Mouse (Mus musculus) layer of hippocampus, postnatal 14 days (tissue): ENCODE data around the gene Fos. TPM values are rescaled to one million over a fixed set of nuclear protein-coding genes. Genes with fewer than 3 reads are reported as not detected.
"Not testable (repeated sequence)": the region's sequence is repeated elsewhere in the genome, so short reads cannot be mapped to it uniquely, and the experiment has no call there.

Experiments used
- DNase-seq, 2 experiments: peaks; one replicate each; pipeline ENCODE4 v3.0.0; 2021 to 2022; ENCODE audit warnings: low spot score in 2 of 2, mixed read lengths in 1 of 2
- total RNA-seq, 2 experiments: library from RNA; stranded (reverse); gene quantifications; 2 replicates each; pipeline ENCODE4 v1.2.3; 2021

Gene Fos
- total RNA-seq, 2 experiments from 2014 or later, result 12.9 to 16.5 TPM

DNA sequence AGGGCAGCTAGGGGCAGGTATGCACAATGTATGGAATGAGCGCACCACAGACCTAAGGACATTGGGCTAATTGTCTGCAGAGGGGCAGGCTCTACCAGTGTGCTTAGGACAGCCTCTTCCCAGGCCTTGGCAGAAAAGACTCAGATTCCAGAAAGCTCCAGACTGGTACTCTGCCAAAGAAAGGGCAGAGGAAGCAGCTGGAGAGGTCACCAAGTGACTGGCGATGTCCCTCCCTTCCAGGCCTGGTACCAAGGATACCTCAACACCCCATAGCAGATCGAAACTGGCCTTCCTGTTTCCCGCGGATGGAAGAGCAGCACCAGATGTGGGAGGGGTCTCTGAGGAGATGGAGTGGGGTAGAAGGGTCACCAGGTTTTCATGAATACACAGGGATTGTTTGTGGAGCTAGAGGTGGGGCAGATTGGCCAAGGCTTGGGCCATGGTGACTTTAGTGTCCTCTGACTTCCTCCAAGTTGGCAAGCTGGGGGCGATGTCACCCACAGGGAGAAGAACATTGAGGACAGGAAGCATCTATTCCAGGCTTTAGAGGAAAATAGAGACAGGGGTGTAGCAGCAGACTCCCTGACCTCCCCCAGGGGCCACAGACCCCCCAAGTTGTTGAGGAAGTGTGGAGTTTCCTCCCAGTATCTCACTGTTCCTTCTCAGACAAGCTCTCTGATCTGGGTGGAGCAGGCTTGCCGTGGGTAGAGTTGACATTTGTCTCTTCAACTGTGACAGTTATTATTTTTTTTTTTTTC lies 49.1 kb downstream of the Fos start:
- no peak for DNase-seq

DNA sequence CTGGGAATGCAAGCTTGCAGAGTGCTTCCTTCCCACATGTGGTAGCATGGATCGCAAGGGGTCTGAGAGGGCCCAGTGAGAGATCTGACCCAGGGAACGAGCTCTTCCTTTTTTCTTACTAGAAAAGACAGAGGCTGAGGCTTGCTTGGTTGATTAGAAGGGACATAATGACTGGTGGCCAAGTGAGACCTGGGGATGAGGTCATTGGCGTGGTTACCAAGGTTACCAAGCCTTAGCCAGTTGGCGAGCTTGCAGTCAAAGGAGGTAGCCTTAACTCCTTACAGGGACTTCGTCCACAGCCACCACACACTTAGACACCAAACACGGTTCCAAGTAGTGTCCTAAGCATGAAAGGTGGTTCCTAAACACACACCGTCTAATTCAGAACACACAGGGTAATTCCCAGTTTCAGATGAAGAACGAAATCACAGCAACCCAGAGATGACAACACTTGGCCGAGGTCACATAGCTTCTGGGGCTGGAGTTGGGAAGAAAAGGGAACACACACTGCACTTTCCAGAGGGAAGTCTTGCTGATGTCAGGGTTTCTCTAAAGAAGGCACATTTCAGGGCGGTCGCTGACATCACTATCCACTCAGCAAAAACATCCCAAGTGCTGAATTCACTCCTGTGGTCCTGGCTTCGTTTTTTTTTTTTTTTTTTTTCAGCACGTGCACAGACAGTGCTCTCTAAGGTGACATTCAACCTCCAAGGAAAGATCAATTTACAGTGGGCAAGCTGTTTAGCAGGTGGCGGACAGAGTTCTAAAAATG lies 49.9 kb downstream of the Fos start:
- DNase-seq, result no peak

DNA sequence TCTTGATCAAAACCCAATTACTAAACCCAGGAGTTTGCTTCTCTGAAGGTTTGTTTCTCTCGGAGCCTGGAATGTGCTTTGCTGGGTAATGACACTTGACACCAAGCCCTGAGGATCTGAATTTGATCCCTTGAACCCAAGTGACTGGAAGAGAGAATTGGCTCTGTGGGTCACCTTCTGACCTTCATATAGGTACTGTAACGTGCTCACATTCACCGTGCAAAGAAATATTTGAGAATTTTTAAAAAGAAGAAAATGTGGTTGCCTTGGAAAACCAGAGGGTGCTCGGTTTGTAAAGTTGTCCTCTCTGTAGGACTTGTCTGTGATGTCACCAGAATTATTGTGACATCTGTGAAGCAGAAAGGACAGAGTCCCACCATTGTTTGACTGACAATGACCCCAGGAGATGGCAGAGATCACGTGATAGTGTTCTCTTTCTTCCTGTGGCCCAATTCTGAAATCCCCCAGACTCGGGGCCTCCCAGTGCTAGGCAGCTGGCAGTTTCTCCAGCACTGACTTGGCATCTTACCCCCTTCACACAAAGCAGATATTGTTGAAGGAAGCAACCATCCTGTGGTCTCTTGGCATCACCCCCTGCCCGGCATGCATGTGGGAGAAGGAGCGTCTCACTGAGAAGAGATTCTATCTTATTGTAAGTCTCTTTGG lies 50.6 kb downstream of the Fos start:
- DNase-seq, result peak in 1 of 2 experiments; percentile 31

DNA sequence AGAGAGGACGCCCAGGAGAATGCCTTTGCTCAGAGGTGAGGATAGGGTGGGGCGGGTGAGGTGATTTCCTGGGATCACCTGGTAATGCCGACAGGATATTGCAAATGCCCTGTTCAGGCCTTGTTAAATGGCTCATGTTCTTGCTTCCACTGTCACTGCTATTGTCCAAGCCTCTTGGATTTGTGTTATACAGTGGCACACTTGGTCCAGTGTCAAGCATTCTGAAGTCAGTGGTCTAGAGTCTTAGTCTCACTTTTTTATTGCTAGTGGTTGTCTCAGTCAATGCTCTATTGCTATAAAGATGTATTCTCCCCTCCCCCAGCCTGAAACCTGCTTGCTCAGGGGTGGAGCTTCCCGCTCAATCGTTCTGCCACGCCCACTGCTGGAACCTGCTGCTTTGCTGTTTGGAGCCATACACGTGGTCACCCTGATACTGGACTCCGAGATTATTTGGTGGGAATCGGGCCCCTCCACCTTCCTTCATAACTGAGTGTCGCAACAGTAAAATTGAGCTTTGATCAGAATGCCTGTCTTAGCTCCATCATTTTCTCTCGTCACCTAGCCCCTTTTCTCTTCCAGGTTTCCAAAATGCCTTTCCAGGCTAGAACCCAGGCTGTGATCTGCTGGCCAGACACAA lies 51.3 kb downstream of the Fos start:
- DNase-seq, result not testable (repeated sequence)

Other genes with a start within 250 kb of the Fos start
- 10 to 100 TPM; 15.4 to 15.8 TPM for gene Mlh3, start 203.3 kb upstream of the Fos start, total RNA-seq
- 10 to 100 TPM; 32.8 to 36.8 TPM for gene Acyp1, start 185.5 kb upstream of the Fos start, total RNA-seq
- 1 to 10 TPM in 1 of 2 experiments, under 1 TPM in 1; 0.88 to 1.2 TPM for gene Zc2hc1c, start 185.3 kb upstream of the Fos start, total RNA-seq
- gene Nek9, start 134.5 kb upstream of the Fos start, total RNA-seq, result 10 to 100 TPM; 29.4 to 29.6 TPM
- 100 to 1,000 TPM; 146 to 156 TPM for gene Tmed10, start 99.0 kb upstream of the Fos start, total RNA-seq
- gene Jdp2, start 125.1 kb downstream of the Fos start, total RNA-seq, result 10 to 100 TPM; 29.4 to 34.1 TPM
- under 1 TPM; 0.46 to 0.55 TPM for gene Batf, start 212.8 kb downstream of the Fos start, total RNA-seq